Mouse (Mus musculus): ENCODE results near the gene Card14. TPM values are rescaled to one million over a fixed set of nuclear protein-coding genes. Genes with fewer than 3 reads are reported as not detected.
"Not testable (repeated sequence)": the region's sequence is repeated elsewhere in the genome, so short reads cannot be mapped to it uniquely, and the experiment has no call there.

The Card14 gene
- polyA plus RNA-seq, 1 experiment from 2014 or later: 0.50 TPM

GRCm38 (mm10) chr11:119272492-119272891 is 35.1 kb upstream of the Card14 start:
- not testable (repeated sequence) for H3K27ac ChIP-seq (ENCODE audit: low read depth, low read length); H3K9me3 ChIP-seq (ENCODE audit: control insufficient read depth, low read length); ATAC-seq; H3K4me3 ChIP-seq (ENCODE audit: low read length); H3K27me3 ChIP-seq (replicated peaks; ENCODE audit: control insufficient read depth, insufficient read depth, low read length); H3K4me2 ChIP-seq (ENCODE audit: low read length); H3K9ac ChIP-seq (ENCODE audit: low read depth, low read length)
- 68% methylated on average over 3 of the region's 3 CpGs for WGBS
- Histone ChIP-seq H3K4me1 (ENCODE audit: control insufficient read depth, insufficient read depth, low read depth, low read length) (peaks cover 11% of the 10 kb centered on the region), H3K36me3 (ENCODE audit: control insufficient read depth, insufficient read depth, low read length) (peaks cover 22% of the 10 kb centered on the region)

- Histone ChIP-seq H3K9me3 (ENCODE audit: control insufficient read depth, low read length) (no peaks in the 10 kb centered on the region), H3K4me1 (ENCODE audit: control insufficient read depth, insufficient read depth, low read depth, low read length) (peaks cover 7% of the 10 kb centered on the region), H3K9ac (ENCODE audit: low read depth, low read length) (no peak overlapping the region), H3K27me3 (replicated peaks; ENCODE audit: control insufficient read depth, insufficient read depth, low read length) (no peaks in the 10 kb centered on the region), H3K4me3 (ENCODE audit: low read length) (no peak overlapping the region), H3K27ac (ENCODE audit: low read depth, low read length) (no peak overlapping the region), H3K36me3 (ENCODE audit: control insufficient read depth, insufficient read depth, low read length) (peaks cover 26% of the 10 kb centered on the region), H3K4me2 (ENCODE audit: low read length) (no peak overlapping the region)
- ATAC-seq: no peak
- WGBS: 90% methylated on average over 8 of the region's 8 CpGs
Observed at GRCm38 (mm10) chr11:119273186-119273930, 34.2 kb upstream of the Card14 start.

GRCm38 (mm10) chr11:119281030-119281429 is 26.5 kb upstream of the Card14 start:
- no peak overlapping the region for H3K4me3 ChIP-seq (ENCODE audit: low read length)
- no peaks in the 10 kb centered on the region for H3K9me3 ChIP-seq (ENCODE audit: control insufficient read depth, low read length)
- 89% methylated on average over 15 of the region's 15 CpGs for WGBS
- H3K27ac ChIP-seq (ENCODE audit: low read depth, low read length): no peak overlapping the region
- H3K4me2 ChIP-seq (ENCODE audit: low read length): no peak overlapping the region
- no peak for ATAC-seq
- H3K9ac ChIP-seq (ENCODE audit: low read depth, low read length): no peak overlapping the region
- no peaks in the 10 kb centered on the region for H3K4me1 ChIP-seq (ENCODE audit: control insufficient read depth, insufficient read depth, low read depth, low read length)
- no peaks in the 10 kb centered on the region for H3K27me3 ChIP-seq (replicated peaks; ENCODE audit: control insufficient read depth, insufficient read depth, low read length)
- peaks cover 37% of the 10 kb centered on the region for H3K36me3 ChIP-seq (ENCODE audit: control insufficient read depth, insufficient read depth, low read length)

DNA sequence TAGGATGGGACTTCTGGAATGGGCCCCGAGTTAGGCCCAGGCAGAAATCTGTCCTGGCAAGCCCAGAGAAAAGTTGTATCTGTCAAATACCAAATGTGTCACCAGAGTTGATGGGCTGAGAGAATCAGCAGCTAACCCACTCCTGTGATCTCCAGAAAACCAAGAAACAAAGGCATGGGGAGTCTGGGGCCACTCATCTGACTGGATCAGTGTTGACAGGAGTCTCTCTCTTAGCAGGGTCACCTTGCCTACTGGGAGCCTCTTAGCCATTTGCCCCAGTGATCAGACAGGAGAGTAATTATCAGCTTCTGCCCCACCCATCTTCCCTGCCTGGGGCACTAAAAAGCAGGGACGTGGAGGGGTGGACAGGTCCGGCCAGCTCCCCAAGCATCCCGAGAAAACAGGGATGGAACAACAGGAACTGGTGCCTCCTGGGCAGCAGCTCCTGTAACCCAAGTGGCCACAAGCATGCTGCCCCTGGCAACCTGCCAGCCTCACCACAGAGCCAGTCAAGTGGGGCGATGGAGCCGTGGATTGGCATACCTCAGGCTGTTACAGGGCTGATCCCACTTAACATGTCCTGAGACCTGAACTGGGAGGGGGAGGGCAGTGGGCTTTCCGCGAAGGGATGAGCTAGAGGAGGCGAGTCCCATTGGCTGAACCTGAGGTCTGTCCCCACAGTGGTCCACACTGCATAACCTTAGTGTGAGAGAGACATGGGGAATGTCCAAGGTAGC is 21.6 kb upstream of the Card14 start:
- WGBS: 63% methylated on average over 9 of the region's 9 CpGs

GRCm38 (mm10) chr11:119287207-119287992 is 20.2 kb upstream of the Card14 start:
- Histone ChIP-seq H3K4me2 (ENCODE audit: low read length) (no peak overlapping the region), H3K27me3 (replicated peaks; ENCODE audit: control insufficient read depth, insufficient read depth, low read length) (no peaks in the 10 kb centered on the region), H3K9ac (ENCODE audit: low read depth, low read length) (no peak overlapping the region), H3K9me3 (ENCODE audit: control insufficient read depth, low read length) (no peaks in the 10 kb centered on the region), H3K4me3 (ENCODE audit: low read length) (no peak overlapping the region), H3K4me1 (ENCODE audit: control insufficient read depth, insufficient read depth, low read depth, low read length) (no peaks in the 10 kb centered on the region), H3K36me3 (ENCODE audit: control insufficient read depth, insufficient read depth, low read length) (peaks cover 40% of the 10 kb centered on the region), H3K27ac (ENCODE audit: low read depth, low read length) (no peak overlapping the region)
- ATAC-seq: no peak
- WGBS: 92% methylated on average over 20 of the region's 20 CpGs

More for the DNA sequence above, 21.6 kb upstream of the Card14 start:
- H3K4me3 ChIP-seq (ENCODE audit: low read length): no peak overlapping the region
- peaks cover 33% of the 10 kb centered on the region for H3K36me3 ChIP-seq (ENCODE audit: control insufficient read depth, insufficient read depth, low read length)
- H3K27ac ChIP-seq (ENCODE audit: low read depth, low read length): no peak overlapping the region
- no peaks in the 10 kb centered on the region for H3K9me3 ChIP-seq (ENCODE audit: control insufficient read depth, low read length)
- ATAC-seq: peak; percentile 56; the same call in 1 of the 2 replicates
- H3K9ac ChIP-seq (ENCODE audit: low read depth, low read length): no peak overlapping the region
- no peaks in the 10 kb centered on the region for H3K4me1 ChIP-seq (ENCODE audit: control insufficient read depth, insufficient read depth, low read depth, low read length)
- no peaks in the 10 kb centered on the region for H3K27me3 ChIP-seq (replicated peaks; ENCODE audit: control insufficient read depth, insufficient read depth, low read length)
- H3K4me2 ChIP-seq (ENCODE audit: low read length): no peak overlapping the region

GRCm38 (mm10) chr11:119292861-119293260 is 14.7 kb upstream of the Card14 start:
- not testable (repeated sequence) for H3K4me2 ChIP-seq (ENCODE audit: low read length); H3K27me3 ChIP-seq (replicated peaks; ENCODE audit: control insufficient read depth, insufficient read depth, low read length); H3K9me3 ChIP-seq (ENCODE audit: control insufficient read depth, low read length); ATAC-seq; H3K27ac ChIP-seq (ENCODE audit: low read depth, low read length); H3K4me1 ChIP-seq (ENCODE audit: control insufficient read depth, insufficient read depth, low read depth, low read length); H3K9ac ChIP-seq (ENCODE audit: low read depth, low read length); H3K4me3 ChIP-seq (ENCODE audit: low read length)
- WGBS: 94% methylated on average over 8 of the region's 8 CpGs
- peaks cover 67% of the 10 kb centered on the region for H3K36me3 ChIP-seq (ENCODE audit: control insufficient read depth, insufficient read depth, low read length)

- no peak for ATAC-seq
- H3K4me3 ChIP-seq (ENCODE audit: low read length): no peak overlapping the region
Observed at GRCm38 (mm10) chr11:119297996-119298395, 9.6 kb upstream of the Card14 start.

GRCm38 (mm10) chr11:119298917-119299316 is 8.7 kb upstream of the Card14 start:
- H3K27me3 ChIP-seq (replicated peaks; ENCODE audit: control insufficient read depth, insufficient read depth, low read length): no peaks in the 10 kb centered on the region
- H3K4me2 ChIP-seq (ENCODE audit: low read length): peak overlapping the region; percentile 76
- H3K27ac ChIP-seq (ENCODE audit: low read depth, low read length): no peak overlapping the region
- 16% methylated on average over 7 of the region's 7 CpGs for WGBS
- H3K4me1 ChIP-seq (ENCODE audit: control insufficient read depth, insufficient read depth, low read depth, low read length): peaks cover 19% of the 10 kb centered on the region
- no peak for ATAC-seq
- H3K9ac ChIP-seq (ENCODE audit: low read depth, low read length): peak overlapping the region; percentile 93
- peak overlapping the region; percentile 94 for H3K4me3 ChIP-seq (ENCODE audit: low read length)
- peaks cover 35% of the 10 kb centered on the region for H3K36me3 ChIP-seq (ENCODE audit: control insufficient read depth, insufficient read depth, low read length)
- no peaks in the 10 kb centered on the region for H3K9me3 ChIP-seq (ENCODE audit: control insufficient read depth, low read length)

More at GRCm38 (mm10) chr11:119297996-119298395, 9.6 kb upstream of the Card14 start:
- no peak overlapping the region for H3K9ac ChIP-seq (ENCODE audit: low read depth, low read length)
- no peaks in the 10 kb centered on the region for H3K27me3 ChIP-seq (replicated peaks; ENCODE audit: control insufficient read depth, insufficient read depth, low read length)
- H3K36me3 ChIP-seq (ENCODE audit: control insufficient read depth, insufficient read depth, low read length): peaks cover 45% of the 10 kb centered on the region
- H3K4me1 ChIP-seq (ENCODE audit: control insufficient read depth, insufficient read depth, low read depth, low read length): peaks cover 19% of the 10 kb centered on the region
- H3K9me3 ChIP-seq (ENCODE audit: control insufficient read depth, low read length): no peaks in the 10 kb centered on the region
- no peak overlapping the region for H3K27ac ChIP-seq (ENCODE audit: low read depth, low read length)
- WGBS: 90% methylated on average over 6 of the region's 6 CpGs
- peak overlapping the region; percentile 12; the same call in 1 of the 2 replicates for H3K4me2 ChIP-seq (ENCODE audit: low read length)

Measured in hindbrain, embryonic 16.5 days (tissue).